Mouse (Mus musculus) MEL (cell line): ENCODE data around the gene Tll2.

Experiments
- CTCF ChIP-seq, 3 experiments: IDR thresholded peaks in 2 of 3; conservative IDR thresholded peaks in 1 of 3; 2 replicates each; pipeline ENCODE4 v1.5.1; 2011 to 2012; ENCODE audit warnings: low read length in 3 of 3, low read depth in 2 of 3, mild to moderate bottlenecking in 2 of 3, improper control_type of control experiment in 1 of 3, inconsistent platforms in 1 of 3, mixed read lengths in 1 of 3, moderate library complexity in 1 of 3; ENCODE audit not compliant: control insufficient read depth in 1 of 3, insufficient read depth in 1 of 3, poor library complexity in 1 of 3, severe bottlenecking in 1 of 3
- GABPA ChIP-seq: IDR thresholded peaks from 2 replicates; pipeline ENCODE4 v1.6.1; 2012; ENCODE audit warnings: low read depth, mild to moderate bottlenecking, inconsistent platforms, low read length, improper control_type of control experiment, moderate library complexity
- HCFC1 ChIP-seq: IDR thresholded peaks from 2 replicates; pipeline ENCODE4 v1.6.1; 2012; ENCODE audit warnings: low read depth, mild to moderate bottlenecking, inconsistent platforms, low read length, improper control_type of control experiment, moderate library complexity
- KAT2A ChIP-seq: conservative IDR thresholded peaks from 2 replicates; pipeline ENCODE4 v1.6.1; 2012; ENCODE audit warnings: low read depth, low read length, improper control_type of control experiment, inconsistent platforms
- NRF1 ChIP-seq: IDR thresholded peaks from 2 replicates; pipeline ENCODE4 v1.6.1; 2014; ENCODE audit warnings: low read depth, mild to moderate bottlenecking, inconsistent platforms, low read length, improper control_type of control experiment, moderate library complexity; ENCODE audit not compliant: poor library complexity, insufficient read depth, severe bottlenecking
- POLR2A ChIP-seq, 2 experiments: IDR thresholded peaks; 2 replicates each; pipeline ENCODE4 v1.6.1; 2011 to 2012; ENCODE audit warnings: low read length in 2 of 2, mild to moderate bottlenecking in 2 of 2, control low read depth in 1 of 2, improper control_type of control experiment in 1 of 2, low read depth in 1 of 2, moderate library complexity in 1 of 2; ENCODE audit not compliant: control insufficient read depth in 1 of 2, insufficient read depth in 1 of 2, poor library complexity in 1 of 2
- SIN3A ChIP-seq: IDR thresholded peaks from 2 replicates; pipeline ENCODE4 v1.6.1; 2012; ENCODE audit warnings: low read length, improper control_type of control experiment, inconsistent platforms
- ZNF384 ChIP-seq: IDR thresholded peaks from 2 replicates; pipeline ENCODE4 v1.6.1; 2012; ENCODE audit warnings: low read depth, mild to moderate bottlenecking, inconsistent platforms, low read length, improper control_type of control experiment

GRCm38 (mm10) chr19:41053530-41053929, 153.1 kb downstream of the Tll2 start:
- TF ChIP-seq POLR2A (IDR thresholded peaks at IDR 0.05; ENCODE audit: control insufficient read depth in 1 of 2, insufficient read depth in 1 of 2, low read depth in 1 of 2, low read length in 2 of 2, poor library complexity in 1 of 2) (no peak), CTCF (IDR thresholded peaks at IDR 0.05 in 2 of 3, conservative IDR thresholded peaks at IDR 0.05 in 1 of 3; ENCODE audit: control insufficient read depth in 1 of 3, insufficient read depth in 1 of 3, low read depth in 2 of 3, low read length in 3 of 3, poor library complexity in 1 of 3, severe bottlenecking in 1 of 3) (peak; percentile 70 to 84 (median 73)), SIN3A (no peak), GABPA (no peak), NRF1 (no peak), ZNF384 (no peak), HCFC1 (no peak), KAT2A (no peak)
